Mouse (Mus musculus) urinary bladder, postnatal 14 days (tissue): ENCODE data around the gene Cldn10.
"Not testable (repeated sequence)": the region's sequence is repeated elsewhere in the genome, so short reads cannot be mapped to it uniquely, and the experiment has no call there.

Experiments
- DNase-seq: peaks from one replicate; pipeline ENCODE4 v3.0.0; 2021; ENCODE audit warnings: low spot score

Cldn10 gene

GRCm38 (mm10) chr14:118787621-118788020 lies at the start of gene Cldn10:
TSS of gene Cldn10 (plus strand) at chr14:118787908.
- DNase-seq, result no peak

GRCm38 (mm10) chr14:118741780-118742179 lies 45.9 kb upstream of the Cldn10 start:
- DNase-seq, result no peak

GRCm38 (mm10) chr14:118742862-118743261 lies 44.8 kb upstream of the Cldn10 start:
- DNase-seq, result peak; percentile 20

- no peak for DNase-seq
Observed at GRCm38 (mm10) chr14:118749068-118749467, 38.6 kb upstream of the Cldn10 start.

GRCm38 (mm10) chr14:118749715-118750114 lies 38.0 kb upstream of the Cldn10 start:
- no peak for DNase-seq

GRCm38 (mm10) chr14:118750505-118751192 lies 37.1 kb upstream of the Cldn10 start:
- no peak for DNase-seq

- no peak for DNase-seq
Observed at GRCm38 (mm10) chr14:118751193-118751753, 36.4 kb upstream of the Cldn10 start.

- no peak for DNase-seq
Observed at GRCm38 (mm10) chr14:118756015-118756414, 31.7 kb upstream of the Cldn10 start.

- DNase-seq, result no peak
Observed at GRCm38 (mm10) chr14:118756566-118756965, 31.1 kb upstream of the Cldn10 start.

GRCm38 (mm10) chr14:118763362-118763761 lies 24.3 kb upstream of the Cldn10 start:
- DNase-seq, result not testable (repeated sequence)

GRCm38 (mm10) chr14:118763917-118764495 lies 23.7 kb upstream of the Cldn10 start:
- no peak for DNase-seq

- DNase-seq, result no peak
Observed at GRCm38 (mm10) chr14:118765306-118765705, 22.4 kb upstream of the Cldn10 start.

- no peak for DNase-seq
Observed at GRCm38 (mm10) chr14:118765951-118766350, 21.8 kb upstream of the Cldn10 start.

GRCm38 (mm10) chr14:118766368-118766767 lies 21.3 kb upstream of the Cldn10 start:
- no peak for DNase-seq

GRCm38 (mm10) chr14:118767673-118768353 lies 19.9 kb upstream of the Cldn10 start:
- DNase-seq, result peak; percentile 75

GRCm38 (mm10) chr14:118768354-118768713 lies 19.4 kb upstream of the Cldn10 start:
- no peak for DNase-seq

GRCm38 (mm10) chr14:118773668-118774067 lies 14.0 kb upstream of the Cldn10 start:
- no peak for DNase-seq

- DNase-seq, result peak; percentile 15
Observed at GRCm38 (mm10) chr14:118774507-118775428, 12.9 kb upstream of the Cldn10 start.

GRCm38 (mm10) chr14:118775554-118775953 lies 12.2 kb upstream of the Cldn10 start:
- DNase-seq, result no peak

- DNase-seq, result no peak
Observed at GRCm38 (mm10) chr14:118776372-118776771, 11.3 kb upstream of the Cldn10 start.

GRCm38 (mm10) chr14:118777478-118777877 lies 10.2 kb upstream of the Cldn10 start:
- DNase-seq, result no peak

- DNase-seq, result no peak
Observed at GRCm38 (mm10) chr14:118781601-118782000, 6.1 kb upstream of the Cldn10 start.
